Mouse (Mus musculus) urinary bladder, postnatal 0 days (tissue): ENCODE measurements around the gene Casp2. TPM values are rescaled to one million over a fixed set of nuclear protein-coding genes. Genes with fewer than 3 reads are reported as not detected.

Experiments
- polyA plus RNA-seq: library from polyadenylated mRNA; unstranded; fragments of >200 nt; fragmentation: Nextera tagmentation; extraction: Ambion mirVana; gene quantifications from 2 replicates; pipeline ENCODE4 v1.2.1, GENCODE M21; 2015

Casp2 gene
- 16.1 and 16.6 TPM in 2 replicates for polyA plus RNA-seq

DNA sequence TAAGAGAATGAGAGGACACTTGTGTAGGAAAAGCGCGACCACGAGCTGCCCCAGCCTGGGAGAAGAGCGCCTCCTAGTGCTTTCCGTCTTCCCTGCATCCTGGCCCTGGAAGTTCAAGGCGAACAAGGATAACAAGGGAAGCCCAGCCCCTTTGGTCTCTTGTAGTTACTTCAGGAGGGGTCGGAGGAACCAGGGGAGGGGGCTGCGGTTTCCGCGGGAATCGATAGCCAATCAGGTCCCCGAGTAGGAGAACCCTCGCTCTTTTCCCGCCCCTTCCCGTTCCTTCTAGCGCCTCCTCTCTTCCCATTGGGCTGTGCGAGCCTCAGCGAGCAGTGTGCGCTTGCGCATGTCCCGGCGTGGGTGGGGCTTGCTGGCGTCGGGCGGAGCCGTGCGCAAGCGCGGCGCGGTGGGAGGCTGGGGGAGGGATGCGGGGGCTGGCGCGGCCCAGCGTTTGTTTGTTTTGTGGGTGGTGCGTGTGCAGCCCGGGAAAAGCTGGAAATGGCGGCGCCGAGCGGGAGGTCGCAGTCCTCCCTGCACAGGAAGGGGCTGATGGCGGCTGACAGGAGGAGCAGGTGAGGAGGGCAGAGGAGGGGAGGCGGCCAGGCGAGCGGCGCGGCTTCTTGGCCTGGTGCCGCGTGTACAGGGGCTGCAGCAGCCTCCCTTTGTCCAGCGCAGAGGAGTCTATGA lies at the start of gene Casp2:
Gene Casp2 (plus strand): TSS at position 360 of the 687 bp plus-strand sequence.

DNA sequence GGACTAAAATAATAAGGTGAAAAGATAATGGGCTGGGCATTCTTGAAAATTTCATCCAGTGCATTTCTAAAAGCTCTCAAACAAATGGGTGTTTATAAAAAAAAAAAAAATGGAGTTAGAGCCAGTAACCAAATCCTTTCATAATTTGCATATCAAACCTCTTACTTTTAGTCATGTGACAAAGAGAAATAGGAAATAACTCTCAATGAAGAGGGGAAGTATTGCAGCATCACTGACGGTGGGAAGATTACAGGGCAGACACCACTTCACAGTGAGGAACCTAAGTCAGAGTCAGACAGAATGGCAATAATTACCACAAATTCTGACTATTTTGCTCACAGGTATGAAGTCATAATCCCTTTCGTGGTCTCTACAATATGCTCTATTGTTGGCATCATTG lies 49.8 kb upstream of the Casp2 start, which contains the start of gene Tas2r144:
Gene Tas2r144 (plus strand): TSS at position 301 of the 400 bp plus-strand sequence.

DNA sequence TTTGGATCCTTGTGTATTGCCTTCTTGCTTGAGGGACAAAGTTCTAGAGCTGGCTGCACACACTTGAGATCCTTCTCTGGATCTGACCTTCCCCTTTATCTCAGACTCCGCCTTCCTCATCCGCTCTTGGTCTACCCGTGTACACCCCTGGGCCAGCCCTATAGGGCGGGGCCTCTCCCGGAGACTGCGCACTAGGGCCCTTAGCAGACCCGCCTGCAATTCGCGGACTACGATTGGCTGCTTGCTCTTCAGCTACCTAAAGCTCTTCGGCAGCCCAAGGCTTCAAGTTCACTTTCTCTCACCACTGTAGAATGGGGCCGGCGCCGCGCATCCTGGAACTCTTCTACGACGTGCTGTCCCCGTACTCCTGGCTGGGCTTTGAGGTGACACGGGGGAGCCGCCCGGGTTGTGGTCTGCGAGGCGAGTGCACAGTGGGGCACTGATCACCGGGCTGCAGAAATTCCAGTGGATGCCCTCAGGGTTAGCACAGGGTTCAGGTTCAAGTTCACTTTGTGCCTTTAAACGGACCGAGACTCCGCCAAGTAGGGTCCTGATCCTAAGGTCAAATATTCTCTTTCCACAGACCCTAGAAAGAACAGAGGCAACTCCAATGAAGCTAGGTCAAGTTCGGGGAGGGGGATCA lies 19.0 kb upstream of the Casp2 start, which contains the start of gene Gstk1:
Gene Gstk1 (plus strand): TSS at position 225 of the 643 bp plus-strand sequence.

DNA sequence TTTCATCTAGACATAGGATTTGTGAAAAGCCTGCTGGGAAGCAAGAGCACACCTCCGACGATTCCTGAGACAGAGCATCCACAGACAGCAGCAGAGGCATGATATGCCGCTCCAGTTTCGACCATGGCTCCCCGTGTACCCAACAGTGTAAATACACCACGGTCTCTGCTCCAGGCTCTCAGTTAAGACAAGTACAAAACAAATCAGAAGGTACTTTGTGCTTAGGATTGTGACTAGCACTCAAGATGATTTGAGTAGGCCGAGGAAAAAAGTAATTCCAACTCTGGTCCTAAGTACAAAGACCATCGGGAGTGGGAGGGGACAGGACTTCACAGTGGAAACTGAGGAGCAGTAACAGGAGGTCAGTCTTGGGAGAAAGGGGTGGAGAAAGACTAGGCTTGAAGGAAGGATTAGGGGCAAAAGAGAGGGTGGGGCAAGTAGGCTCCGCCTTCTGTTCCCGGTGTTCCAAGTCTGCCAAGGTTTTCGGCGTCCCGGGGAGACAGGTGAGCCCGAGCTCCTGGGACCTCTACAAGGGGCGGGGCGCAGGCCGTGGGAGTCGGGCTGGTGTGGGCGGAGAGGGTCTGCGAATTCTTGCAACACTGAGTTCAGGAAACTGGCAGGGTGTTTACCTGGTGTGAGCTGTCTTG lies 3.1 kb upstream of the Casp2 start, which contains the start of gene Tmem139:
Gene Tmem139 (plus strand): TSS at position 447 of the 647 bp plus-strand sequence.

DNA sequence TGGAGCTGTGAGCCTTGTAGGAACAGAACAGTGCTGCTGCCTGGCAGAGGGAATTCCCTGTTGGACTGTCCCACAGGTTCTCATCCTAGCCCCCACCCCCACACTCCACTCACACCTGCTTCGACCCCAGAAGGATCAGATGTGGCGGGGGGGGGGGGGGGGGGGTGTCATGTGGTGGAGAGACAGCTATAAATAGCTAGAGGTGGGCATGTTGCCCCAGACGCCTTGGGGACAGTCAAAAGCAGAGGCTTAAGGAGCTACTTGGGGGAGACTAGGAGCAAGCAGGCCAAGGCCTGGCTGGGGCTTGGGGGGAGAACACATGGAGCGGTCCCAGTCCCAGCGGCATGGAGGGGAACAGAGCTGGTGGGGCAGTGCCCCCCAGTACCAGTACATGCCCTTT lies 21.7 kb downstream of the Casp2 start, which contains the start of gene Clcn1:
Gene Clcn1 (plus strand): TSS at position 238 of the 400 bp plus-strand sequence.

DNA sequence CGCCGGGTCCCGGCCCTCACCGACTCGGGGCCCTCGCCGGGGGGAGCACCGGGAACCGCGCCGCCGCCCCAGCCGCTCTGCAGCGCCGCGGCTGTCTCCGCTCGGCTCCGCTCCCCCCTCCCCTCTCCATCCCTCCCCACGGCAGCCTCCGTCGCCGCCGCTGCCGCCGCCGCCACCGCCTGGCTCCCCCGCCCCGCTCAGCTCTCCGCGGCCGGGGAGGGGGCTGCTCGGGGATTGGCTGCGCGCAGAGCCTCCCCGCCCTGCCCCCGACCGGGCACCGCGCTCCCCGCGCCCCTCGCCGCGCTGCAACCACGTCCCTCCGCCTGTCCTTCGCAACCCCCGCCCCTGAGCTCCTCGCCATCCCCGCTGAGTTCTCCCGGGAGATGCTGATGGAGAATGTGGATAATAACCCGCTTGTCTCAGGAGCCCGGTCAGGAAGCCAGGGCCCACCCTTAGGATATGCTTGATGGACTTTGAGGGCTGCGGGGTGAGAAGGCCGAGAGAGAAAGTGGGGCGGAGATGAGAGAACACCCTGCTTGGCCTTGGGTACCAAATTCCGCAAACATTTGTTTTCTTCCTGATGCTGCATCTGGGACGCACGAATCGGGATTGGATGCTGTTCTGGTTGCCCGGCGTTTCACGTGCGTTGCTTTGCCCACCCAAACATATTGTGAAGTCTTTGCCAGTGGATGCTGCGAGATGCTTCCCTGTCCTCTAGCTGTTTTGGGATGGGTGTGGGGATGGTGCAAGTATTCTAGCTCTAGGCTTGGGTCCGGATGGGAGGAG lies 59.9 kb downstream of the Casp2 start, which contains the start of gene Fam131b:
Gene Fam131b (minus strand): TSS at position 162 of the 786 bp plus-strand sequence.

Other genes starting within 250 kb of the Casp2 start
- gene Sva, start 226.6 kb upstream of the Casp2 start, polyA plus RNA-seq: not detected in 2 replicates
- not detected in 2 replicates for gene Tas2r139, start 124.0 kb upstream of the Casp2 start, polyA plus RNA-seq
- not detected in 2 replicates for gene Tas2r144, start 49.7 kb upstream of the Casp2 start, polyA plus RNA-seq
- 12.8 and 13.9 TPM in 2 replicates for gene Gstk1, start 19.1 kb upstream of the Casp2 start, polyA plus RNA-seq
- 1.3 and 1.8 TPM in 2 replicates for gene Tmem139, start 3.0 kb upstream of the Casp2 start, polyA plus RNA-seq
- gene Clcn1, start 21.7 kb downstream of the Casp2 start, polyA plus RNA-seq: not detected in 2 replicates
- 0.08 and 0.11 TPM in 2 replicates for gene Fam131b, start 59.7 kb downstream of the Casp2 start, polyA plus RNA-seq
- gene Zyx, start 84.6 kb downstream of the Casp2 start, polyA plus RNA-seq: 195 and 229 TPM in 2 replicates
- gene Epha1, start 108.3 kb downstream of the Casp2 start, polyA plus RNA-seq: 11.4 and 12.5 TPM in 2 replicates
- not detected in 2 replicates for gene Tas2r143, start 135.3 kb downstream of the Casp2 start, polyA plus RNA-seq
- gene Tas2r135, start 140.4 kb downstream of the Casp2 start, polyA plus RNA-seq: not detected in 2 replicates
- gene Tas2r126, start 169.6 kb downstream of the Casp2 start, polyA plus RNA-seq: not detected in 2 replicates
- 0.07 TPM in 1 of 2 replicates, not detected in the other for gene Olfr458, start 200.2 kb downstream of the Casp2 start, polyA plus RNA-seq
- 0.05 TPM in 1 of 2 replicates, not detected in the other for gene Olfr457, start 211.3 kb downstream of the Casp2 start, polyA plus RNA-seq
- 0.12 TPM in 1 of 2 replicates, not detected in the other for gene Olfr456, start 222.2 kb downstream of the Casp2 start, polyA plus RNA-seq